Mouse (Mus musculus) testis, postnatal 10 days (tissue): ENCODE measurements around the gene Gnptg.

Experiments
- DNase-seq: peaks from one replicate; pipeline ENCODE4 v3.0.0; 2021; ENCODE audit warnings: low spot score

Gnptg gene

DNA sequence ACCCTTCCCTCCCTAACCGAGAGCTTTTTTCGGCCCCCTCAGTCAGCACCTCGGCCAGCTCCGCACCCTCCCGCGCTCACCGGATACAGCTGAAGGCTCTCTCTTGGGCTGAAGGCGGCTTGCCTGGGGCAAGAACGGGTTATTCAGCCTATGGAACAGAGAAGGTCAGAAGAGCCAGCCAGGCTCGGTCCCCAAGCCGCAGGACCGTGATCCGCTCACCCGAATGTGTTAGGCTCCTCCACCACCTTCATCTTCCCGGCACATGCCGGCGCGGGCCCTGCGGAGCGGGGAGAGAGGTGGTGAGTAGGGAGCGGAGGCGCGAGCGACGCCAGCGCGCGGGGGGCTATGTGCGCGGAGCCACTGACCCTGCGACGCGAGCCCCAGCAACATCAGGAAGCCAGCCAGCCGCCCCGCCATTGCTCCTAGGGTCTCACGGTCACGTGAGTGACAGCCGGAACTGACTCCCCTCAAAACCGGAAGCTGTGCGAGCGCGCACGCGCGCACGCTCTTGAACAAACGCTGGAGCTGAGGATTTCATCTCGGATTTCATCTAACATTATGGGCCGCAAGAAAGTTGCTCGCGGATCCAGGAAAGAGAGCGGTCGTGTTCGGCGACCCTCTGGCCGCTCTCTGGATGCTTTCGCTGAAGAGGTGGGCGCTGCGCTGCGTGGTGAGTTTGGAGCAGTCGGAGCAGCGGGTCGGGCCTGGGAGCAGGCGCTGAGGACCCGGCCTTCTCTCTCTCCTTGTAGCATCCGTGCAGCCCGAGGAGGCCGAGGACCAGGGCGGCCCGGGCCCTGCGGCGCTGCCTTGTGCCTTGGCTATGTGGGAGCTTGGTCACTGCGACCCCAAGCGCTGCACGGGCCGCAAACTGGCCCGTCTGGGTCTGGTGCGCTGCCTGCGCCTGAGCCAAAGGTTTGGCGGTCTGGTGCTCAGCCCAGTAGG lies at the start of gene Gnptg, which contains the start of gene Tsr3:
TSS of gene Gnptg (minus strand) at position 430 of the 942 bp plus-strand sequence.
TSS of gene Tsr3 (plus strand) at position 476 of the 942 bp plus-strand sequence.
- peak; percentile 88 for DNase-seq

- peak; percentile 74 for DNase-seq
These were observed 48.9 kb upstream of the Gnptg start for GRCm38 (mm10) chr17:25288842-25289241.

DNA sequence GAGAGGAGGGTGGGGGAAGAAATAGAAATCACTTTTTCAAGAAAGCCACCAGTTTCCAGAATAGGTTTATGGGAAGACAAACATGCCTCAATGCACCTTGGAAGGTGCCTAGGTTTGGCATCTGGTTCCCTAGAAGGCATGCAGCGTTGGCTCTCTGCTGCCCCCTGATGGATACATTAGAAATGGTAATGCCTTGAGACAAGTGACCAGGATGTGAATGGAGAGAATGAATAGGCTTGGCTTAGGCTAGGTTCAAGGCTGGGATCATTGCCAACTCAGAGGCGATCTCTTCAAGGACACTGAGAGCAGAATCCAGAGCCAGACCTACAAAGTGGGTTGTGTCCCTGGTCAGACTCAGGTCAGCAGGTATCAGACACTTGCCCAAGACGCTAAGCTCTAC lies 45.1 kb upstream of the Gnptg start:
- DNase-seq: peak; percentile 80

DNA sequence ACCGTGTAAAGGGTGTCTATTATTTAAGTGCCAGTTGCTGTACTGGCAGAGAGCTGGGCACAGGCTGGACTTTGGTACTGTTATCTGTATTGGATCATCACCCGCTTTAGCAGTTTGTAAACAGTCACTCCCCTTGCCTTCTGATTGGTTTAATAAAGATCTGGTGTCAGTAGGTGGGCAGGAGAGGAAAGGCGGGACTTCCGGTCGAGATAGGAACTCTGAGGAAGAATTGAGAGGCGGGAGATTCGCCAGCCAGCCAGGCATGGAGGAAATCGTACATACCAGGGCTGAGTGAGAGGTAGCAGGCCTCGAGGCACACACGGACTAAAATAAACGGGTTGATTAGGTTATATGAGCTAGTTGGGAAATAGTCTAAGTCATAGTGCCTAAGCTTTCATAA lies 42.2 kb upstream of the Gnptg start:
- peak; percentile 64 for DNase-seq

DNA sequence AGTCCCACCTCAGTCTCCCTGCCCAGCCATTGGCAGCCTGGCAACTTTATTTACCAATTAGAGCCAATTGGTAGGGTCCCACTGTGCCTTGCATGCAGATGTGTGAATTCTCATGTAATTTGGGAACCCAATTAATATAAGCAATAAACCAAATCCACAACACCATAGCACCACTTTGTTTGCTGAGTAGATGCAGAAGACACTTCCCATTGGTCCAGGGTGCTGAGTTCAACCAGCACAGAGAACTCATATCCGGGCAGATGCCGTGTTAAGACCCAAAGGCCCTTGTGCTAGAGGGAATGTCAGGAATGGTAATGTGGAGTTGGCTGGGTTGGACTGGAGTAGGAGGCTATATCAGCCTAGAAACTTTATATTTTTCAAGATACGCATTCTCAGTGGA lies 35.9 kb upstream of the Gnptg start:
- DNase-seq: no peak

GRCm38 (mm10) chr17:25274571-25275346 lies 34.8 kb upstream of the Gnptg start, which contains the start of gene Ube2i:
Ube2i (minus strand) TSS chr17:25274622.
- DNase-seq: no peak

DNA sequence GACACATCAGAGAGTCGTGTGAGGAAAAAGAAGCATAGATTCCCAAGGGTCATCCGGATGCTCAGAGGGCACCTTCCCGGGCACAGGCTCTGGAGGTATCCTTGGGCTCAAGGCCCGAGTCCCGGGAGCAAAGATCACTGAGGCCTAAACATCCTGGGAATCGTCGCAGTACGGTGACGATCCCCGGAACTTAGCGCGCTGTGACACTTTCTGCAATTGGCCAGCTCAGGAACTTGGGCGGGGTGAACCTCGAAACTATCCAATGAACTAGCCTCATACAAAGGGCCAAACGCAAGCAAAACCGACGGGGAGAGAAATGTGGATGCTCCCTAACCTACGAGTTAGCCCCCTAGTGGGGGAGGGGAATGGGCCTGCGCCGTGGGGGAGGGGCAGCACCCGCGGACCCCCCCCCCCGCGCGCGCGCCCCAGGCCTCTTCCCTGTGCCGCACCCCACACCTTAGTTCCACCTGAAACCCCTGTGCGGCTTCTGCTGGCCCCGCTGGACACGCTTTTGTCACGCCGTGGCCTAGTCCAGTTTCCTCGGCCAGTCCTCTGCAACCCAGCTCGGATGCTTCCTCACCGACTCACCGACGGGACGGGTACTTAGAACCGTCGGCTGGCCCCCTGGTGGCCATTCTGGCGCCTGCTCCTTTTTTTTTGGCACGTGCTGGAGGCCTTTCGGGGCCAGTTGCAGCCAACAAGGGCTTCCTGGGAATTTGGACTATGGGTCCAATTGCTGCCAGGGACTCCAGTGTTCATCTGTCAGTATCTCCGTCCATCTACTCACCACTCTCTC lies 34.0 kb upstream of the Gnptg start:
- DNase-seq: peak; percentile 94

DNA sequence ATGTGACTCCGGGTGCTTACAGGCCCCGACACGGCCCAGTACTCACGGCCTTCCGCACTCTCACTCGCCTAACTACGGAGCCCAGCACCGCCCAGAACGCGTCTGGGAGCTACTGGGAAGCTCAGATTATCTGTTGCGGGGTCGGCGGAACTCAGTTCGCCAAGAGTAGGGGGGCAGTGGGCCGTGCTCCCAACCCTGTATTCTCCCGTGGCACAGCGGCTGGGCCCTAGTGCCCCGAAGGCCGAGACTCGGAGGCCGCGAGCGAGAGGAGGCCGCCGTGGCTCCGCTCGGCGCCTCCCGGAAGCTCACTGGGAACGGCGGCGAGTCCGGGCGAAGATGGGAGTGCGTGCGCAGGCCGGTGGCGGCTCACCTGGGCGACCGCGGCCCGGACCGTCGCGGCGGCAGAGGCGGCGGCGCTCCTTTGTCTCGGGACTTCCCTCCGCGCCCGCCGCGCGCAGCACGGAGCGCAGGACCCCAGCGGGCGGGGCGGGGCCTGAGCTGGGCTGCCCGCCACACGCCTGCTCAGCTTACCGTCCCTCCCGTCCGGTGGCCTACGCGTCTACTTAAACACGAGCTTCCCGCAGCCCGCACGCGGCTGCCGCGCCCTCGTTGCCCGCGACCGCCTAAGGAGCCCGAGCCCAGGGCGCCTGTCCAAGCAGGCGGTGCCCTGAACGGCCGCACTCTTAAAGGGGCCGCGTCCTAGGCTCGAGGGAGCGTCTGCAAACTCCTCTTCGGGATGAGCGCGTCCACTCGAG lies 33.2 kb upstream of the Gnptg start:
- DNase-seq: peak; percentile 89

- DNase-seq: no peak
These were observed 32.4 kb upstream of the Gnptg start for GRCm38 (mm10) chr17:25272326-25272725.

DNA sequence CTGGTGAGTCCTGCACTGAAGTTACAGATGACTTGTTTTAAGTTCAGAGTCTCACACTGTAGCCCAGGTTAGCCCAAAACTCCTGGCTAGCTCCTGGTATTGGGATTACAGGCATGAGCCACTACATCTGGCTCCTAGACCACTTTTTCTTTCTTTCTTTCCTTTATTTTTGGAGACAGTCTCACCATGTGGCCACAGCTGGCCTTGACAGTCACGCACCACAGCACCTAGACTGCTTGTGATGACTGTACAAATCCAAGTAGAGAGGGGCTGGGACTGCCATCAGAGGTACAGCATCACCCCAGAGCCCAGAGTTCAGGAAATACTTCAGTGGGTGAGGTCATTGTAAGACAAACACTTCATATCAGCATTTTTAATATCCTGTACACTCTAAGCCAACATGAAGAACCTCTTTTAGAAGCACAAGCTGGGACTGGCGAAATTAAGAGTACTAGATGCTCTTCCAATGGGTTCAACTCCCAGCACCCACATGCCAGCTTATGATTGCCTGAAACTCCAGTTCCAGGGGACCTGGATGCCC lies 30.9 kb upstream of the Gnptg start:
- no peak for DNase-seq

DNA sequence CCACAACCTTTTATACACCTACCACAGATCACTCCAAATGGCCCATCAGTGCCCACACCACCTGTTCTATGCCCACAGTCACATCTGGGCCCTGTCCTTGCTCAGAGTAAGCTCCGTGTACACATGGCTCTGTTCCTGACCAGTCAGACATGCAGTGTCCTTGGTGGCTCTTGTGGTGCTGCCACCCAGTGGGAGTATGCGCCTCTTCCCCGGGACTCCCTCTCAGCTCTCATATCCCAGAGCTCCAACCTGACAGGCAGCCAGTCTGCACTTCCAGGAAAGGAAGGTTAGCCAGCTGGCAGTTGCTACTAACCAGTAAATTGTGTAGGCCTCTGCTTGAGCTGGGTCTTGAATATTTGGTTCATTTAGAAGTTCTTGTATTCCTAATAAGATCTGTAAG lies 24.5 kb upstream of the Gnptg start:
- no peak for DNase-seq

GRCm38 (mm10) chr17:25257804-25258261 lies 17.9 kb upstream of the Gnptg start:
- DNase-seq: no peak

DNA sequence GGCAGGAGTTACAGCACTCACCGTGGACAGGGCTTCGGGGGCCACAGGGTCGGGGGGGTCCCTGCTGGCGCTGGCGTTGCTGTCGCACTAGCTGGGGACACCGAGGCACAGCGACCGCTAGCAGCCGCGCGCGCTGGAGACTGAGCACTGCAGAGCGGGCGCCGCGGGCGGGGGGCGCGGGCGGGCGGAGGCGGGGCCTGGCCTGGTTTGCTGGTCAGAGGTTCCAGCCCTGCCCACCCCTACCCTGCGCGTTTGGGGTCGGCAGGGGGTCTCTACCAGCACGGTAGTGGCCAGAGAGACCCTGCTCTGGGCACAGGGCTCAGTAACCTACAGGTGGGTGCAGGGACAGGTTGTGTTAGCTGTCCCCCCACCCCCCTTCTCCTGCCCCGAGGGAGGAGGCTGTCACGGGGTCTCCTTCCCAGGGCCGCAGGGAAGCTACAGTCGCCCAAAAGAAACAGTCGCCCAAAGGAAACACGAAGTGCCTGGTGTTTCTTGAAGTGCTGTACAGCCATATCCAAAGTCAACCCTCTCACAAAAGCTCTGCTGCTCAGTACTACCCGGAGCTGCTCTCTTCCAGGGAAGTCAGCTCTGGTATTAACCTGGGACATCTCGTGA lies 16.3 kb upstream of the Gnptg start, which contains the start of gene Baiap3:
TSS of gene Baiap3 (minus strand) at position 225 of the 615 bp plus-strand sequence.
- no peak for DNase-seq

DNA sequence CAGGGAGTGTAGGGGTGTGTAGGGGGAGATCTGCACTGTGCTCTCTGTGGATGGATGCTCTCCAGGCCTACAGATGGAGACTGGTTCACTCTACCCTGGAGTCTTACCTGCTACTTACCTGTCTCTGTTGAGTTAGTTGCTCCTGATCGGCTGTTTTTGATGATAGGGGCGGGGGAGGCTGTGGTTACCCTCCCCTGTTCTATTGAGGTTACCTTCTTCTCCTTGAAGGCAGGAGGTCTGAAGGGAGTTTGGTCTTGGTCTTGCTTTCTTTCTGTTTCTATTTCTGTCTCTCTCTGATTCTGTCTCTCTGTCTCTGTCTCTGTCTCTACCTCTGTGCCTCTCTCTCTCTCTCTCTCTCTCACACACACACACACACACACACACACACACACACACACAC lies 15.2 kb upstream of the Gnptg start:
- DNase-seq: no peak

GRCm38 (mm10) chr17:25253760-25254159 lies 13.8 kb upstream of the Gnptg start:
- no peak for DNase-seq

- DNase-seq: no peak
These were observed 12.7 kb upstream of the Gnptg start for GRCm38 (mm10) chr17:25252643-25253042.

DNA sequence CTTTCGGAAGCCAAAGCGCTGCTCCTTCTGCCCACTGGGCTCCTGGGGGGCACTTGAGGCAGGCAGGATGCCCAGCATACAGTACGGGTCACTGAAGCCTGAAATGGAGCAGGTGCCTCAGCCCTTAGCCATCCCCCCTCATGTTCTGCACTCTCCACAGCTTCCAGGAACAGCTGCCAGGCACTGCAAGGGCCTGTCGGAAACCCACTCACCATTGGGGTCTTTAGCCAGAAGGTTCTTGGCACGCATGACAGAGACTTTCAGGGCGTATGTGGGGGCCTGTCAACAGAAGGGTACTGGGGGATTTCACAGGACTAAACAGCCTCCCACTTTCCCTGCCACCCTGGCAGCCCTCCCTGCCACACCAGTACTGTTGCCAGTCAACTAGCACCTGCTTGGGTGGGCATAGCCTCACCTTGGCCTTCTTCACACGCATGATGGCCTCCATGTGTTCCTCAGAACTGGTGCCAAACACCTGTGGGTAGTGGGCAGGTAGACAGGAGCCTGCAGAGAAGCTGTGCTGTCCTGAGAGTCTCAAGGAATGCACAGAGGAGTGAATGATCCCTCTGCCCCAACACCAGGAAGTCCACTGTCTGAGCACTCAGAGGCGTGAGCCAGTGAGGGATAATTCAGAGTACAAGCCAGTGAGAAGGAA lies 10.4 kb upstream of the Gnptg start:
- DNase-seq: no peak

GRCm38 (mm10) chr17:25248033-25248750 lies 8.3 kb upstream of the Gnptg start:
- no peak for DNase-seq

DNA sequence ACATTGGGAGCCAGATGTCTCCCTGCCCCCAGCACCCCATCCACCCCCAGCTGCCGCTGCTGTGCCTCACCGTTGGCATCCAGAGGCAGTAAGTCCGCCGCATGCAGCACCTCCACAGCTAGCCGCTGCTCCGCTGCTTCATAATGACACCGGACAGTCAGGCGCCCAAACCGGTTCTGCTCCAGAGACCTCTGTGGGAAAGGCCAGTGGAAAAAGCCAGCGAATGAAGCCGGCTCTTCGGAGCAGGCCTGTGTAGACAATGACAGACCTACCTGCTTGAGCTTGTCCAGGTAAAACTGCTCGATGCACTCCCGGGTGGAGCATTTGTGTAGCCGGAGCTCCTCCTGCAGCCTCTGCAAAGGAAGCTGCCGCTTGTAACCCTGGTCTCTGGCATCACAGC lies 4.3 kb upstream of the Gnptg start:
- DNase-seq: no peak
